Mouse (Mus musculus): Measurements from ENCODE around the gene Armc10.
"Not testable (repeated sequence)": the region's sequence is repeated elsewhere in the genome, so short reads cannot be mapped to it uniquely, and the experiment has no call there.

Armc10 gene

DNA sequence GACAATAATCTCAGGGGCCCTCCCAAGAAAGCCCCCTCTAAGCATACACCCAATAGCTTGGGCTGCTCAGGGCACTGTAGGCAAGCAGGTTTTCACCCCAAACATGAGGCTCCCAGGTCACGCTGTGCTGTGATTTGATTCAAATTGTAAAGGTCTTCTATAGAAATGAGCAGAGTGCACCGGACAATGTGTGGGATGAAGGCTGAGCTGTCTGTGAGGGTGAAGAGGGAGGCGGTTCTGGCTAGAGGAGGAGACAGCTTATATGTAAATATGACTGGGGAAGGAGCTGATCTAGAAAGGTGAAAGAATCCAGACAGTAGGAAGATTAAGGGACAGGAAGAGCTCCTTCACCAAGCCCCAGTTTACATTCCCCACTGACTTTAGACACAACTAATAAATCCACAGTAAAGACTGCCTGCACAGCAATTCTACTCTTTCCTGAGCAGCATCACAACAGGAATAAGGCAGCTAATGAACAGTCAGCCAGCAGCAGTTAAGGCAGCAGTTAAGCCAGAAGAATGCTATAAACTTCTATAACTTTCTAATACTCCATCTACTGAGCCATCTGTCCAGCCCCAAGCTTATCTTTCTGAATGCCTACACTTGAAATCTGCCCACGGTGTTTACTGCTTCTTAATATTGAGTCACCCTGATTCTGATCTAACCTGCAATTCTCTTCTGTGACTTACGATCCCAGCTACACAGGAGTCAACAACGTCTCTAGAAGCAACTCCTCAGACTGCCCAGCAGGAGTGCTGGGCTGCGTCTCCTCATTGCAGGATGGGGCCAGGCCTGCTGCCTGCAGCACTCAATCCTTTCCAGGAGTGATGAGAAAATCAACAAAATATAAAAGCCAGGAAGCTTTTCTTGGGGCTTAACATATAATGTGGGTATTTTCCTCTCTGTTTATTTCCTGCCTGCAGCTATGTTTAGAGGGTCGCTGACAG lies 21.9 kb downstream of the Armc10 start:
- DNase-seq (ENCODE audit: low read depth, low spot score): no peak

DNA sequence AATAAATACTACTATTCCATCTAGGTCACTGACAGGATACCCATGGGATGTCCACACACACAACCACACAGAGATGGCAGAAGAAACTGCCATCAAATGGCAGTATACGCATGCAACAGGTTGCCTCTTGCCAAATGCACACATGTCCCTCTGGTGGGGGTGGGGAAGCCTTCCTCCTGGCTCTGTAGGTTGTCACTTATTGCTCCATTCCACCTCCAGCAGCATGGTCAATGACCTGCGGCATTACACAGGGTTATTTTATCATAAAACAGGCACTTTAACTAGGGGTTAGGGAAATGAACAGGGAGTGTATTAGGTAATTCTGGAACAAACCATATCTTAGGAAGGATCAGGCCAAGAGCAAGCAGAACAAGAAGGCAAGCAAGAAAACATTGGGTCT lies 23.7 kb downstream of the Armc10 start:
- DNase-seq (ENCODE audit: low read depth, low spot score): no peak

DNA sequence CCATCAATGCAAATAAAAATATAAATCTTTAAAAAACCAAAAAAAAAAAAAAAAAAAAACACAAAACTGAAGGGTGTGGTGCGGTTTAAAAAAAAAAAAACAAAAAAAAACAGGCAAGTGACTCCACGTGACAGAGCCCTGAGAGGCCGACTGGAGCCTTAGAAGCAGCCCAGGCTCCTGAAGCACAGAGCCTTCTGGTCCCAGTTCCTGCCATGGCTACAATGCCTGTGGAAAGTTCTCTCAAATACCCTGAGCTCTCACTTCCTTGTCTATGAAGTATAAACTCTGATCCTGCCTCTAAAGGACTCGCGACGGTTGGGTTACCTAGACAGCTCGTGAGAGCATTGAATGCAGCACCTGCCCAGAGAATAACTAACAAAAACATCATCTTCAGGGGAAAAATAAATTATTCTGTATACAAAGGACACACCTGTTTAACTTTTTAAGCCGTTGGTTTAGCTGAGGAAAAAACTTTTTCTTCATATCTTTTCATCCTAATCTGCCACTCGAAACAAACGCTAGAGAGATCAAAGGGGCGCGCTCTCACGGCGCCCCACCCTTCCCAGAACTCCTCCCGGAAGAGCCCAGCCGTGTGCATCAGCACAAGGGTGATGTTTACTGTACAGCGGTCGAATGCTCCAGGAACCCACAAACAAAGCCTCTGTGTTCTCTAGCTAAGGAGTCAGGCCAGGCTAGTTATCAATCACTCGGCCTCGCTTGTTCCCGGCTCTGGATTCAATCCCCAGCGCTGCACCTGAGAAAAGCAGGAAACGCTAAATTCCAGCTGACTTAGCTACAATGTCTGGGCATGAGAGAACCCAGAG lies 27.4 kb downstream of the Armc10 start:
- no peak for DNase-seq (ENCODE audit: low read depth, low spot score)

GRCm38 (mm10) chr5:21673742-21674141 lies 28.1 kb downstream of the Armc10 start:
- no peak for DNase-seq (ENCODE audit: low read depth, low spot score)

GRCm38 (mm10) chr5:21675019-21675418 lies 29.4 kb downstream of the Armc10 start:
- no peak for DNase-seq (ENCODE audit: low read depth, low spot score)

DNA sequence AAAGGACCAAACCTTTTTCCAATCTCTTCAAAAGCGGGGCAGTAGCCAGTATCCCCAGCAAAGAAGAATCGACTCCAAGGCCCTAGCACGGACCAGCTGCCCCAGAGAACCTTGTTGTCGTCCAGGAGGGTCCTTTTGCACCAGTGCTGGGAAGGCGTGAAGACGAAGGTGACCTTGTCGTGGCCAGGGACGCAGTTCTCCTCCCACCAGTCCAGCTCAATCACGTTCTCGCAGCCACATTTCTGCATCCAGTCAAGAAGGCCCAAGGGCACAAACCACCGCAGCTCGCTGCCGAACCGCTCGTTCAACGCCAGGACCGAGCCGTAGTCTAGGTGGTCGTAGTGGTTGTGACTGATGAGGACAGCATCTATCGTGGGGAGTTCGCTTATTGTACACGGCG lies 29.9 kb downstream of the Armc10 start:
- DNase-seq (ENCODE audit: low read depth, low spot score): no peak

GRCm38 (mm10) chr5:21677939-21678338 lies 32.3 kb downstream of the Armc10 start:
- DNase-seq (ENCODE audit: low read depth, low spot score): no peak

- DNase-seq (ENCODE audit: low read depth, low spot score): no peak
Measured at GRCm38 (mm10) chr5:21678363-21678762, 32.8 kb downstream of the Armc10 start.

- no peak for DNase-seq (ENCODE audit: low read depth, low spot score)
Measured at GRCm38 (mm10) chr5:21680029-21680428, 34.4 kb downstream of the Armc10 start.

GRCm38 (mm10) chr5:21680940-21681339 lies 35.3 kb downstream of the Armc10 start:
- no peak for DNase-seq (ENCODE audit: low read depth, low spot score)

DNA sequence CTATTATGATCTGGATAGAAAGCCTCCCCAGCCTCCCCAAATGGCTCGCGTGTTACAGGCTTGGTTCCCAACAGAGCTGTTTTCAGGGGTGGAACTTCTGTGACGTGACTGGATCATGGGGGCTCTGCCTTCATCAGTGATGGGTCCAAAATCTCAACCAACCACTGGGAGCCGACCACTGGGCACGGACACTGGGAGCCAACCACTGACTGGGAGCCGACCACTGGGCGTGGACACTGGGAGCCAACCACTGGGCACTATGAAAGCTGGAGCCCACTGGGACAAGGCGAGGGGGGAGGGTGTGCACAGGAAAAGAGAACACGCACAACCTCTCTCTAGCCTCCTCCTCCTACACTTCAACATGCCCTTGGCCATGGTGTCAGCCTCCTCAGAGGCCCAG lies 38.2 kb downstream of the Armc10 start:
- no peak for DNase-seq (ENCODE audit: low read depth, low spot score)

DNA sequence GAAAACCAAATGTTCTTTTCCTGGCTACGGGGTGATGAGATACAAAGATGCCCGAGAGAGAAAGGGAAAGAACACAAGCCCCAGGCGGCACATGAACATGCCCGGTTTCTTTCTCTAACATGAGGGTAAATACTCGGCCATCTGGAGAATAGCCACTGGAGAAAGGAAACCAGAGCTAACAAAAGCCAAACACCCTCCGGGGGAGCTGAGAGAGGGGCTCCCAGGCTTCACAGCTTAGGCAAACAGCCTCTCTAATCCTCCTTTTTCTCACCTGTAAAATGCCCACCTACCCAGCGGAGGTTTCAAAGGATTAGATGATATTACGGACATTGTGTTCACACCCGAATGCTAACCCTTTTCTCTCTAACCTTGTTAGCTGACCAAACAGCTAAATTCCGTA lies 39.4 kb downstream of the Armc10 start:
- DNase-seq (ENCODE audit: low read depth, low spot score): no peak

DNA sequence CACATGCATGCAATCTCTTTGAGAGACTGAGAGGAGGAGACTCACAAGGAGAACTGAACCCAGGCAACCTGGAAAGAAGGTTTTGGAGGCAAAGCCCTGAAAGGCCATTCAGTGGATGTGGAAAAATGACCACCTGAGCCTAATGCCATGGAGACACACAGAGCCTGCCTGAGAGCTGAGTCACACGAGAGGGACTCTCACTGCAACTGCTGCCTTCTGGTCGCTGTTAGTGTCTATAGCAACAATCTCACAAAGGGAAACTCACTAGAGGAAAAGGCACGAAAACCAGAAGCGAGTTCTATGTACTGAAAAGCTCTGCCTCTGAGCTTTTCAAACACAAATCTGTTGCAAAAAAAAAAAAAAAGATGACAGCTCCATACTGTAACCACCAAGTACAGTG lies 41.4 kb downstream of the Armc10 start:
- no peak for DNase-seq (ENCODE audit: low read depth, low spot score)

DNA sequence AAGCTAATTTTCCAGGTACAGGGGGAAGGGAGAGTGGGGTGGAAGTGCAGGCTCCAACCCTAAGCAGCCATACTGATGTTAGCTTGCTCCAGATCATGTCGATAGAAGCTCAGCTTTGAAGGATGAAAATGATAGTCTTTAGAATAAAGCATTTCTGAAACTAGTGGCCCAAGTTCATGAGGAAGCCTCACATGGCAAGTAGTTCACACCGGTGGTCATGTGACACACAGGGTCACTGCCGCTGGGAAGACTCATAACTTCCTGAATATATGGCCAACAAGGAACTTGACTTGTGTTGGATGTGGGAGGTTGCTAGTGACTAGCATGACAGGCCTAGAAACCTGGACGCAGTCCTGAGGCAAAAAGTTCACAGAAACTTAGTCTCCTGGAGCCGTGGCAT lies 46.6 kb downstream of the Armc10 start:
- DNase-seq (ENCODE audit: low read depth, low spot score): no peak

DNA sequence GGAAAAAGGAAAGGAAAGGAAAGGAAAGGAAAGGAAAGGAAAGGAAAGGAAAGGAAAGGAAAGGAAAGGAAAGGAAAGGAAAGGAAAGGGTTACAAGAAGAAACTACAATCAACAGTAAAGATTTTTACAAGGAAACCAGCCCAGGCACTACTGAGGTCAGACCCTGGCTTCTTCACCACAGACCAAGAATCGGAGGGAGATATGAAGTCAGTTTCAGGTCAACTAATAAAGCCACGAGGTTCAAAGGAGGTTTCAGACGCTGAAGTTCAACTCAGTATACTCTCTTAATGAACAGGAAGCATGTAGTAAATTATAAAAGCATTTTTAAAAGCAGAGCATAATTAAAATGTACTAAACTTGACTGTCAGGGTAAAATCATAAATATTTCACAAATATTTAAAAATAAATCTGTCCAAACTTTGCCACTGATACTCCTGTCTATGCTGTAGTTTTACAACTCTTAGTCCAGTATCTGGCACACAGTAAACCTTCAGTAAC lies 47.8 kb downstream of the Armc10 start:
- DNase-seq (ENCODE audit: low read depth, low spot score): no peak

- no peak for DNase-seq (ENCODE audit: low read depth, low spot score)
Measured at GRCm38 (mm10) chr5:21694854-21695490, 49.4 kb downstream of the Armc10 start.

- DNase-seq (ENCODE audit: low read depth, low spot score): not testable (repeated sequence)
Measured at GRCm38 (mm10) chr5:21699555-21699954, 53.9 kb downstream of the Armc10 start.

DNA sequence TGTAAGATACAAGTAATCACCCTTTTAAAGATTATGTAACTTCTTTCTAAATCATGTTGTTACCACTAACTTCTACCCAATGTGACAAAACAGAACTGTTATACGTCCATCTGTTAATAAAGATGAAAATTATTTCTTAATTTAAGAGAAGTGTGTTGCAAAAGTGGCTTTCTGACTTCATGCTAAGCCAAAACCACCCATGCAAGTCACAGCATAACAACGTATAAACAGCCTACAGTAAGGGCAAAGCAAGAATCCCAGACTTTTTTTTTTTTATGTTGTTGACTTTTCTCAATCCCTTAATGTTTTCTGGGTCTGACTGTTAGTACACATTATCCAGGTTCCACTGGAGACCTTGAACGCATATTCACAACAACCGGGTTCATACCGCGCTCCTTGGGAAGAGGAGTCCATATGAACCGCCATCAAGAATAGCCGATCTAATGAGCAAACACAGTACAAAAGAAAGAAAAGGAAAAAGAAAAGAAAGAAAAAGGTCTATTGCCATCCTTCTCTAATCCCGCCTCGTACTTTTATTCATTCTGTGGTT lies 54.7 kb downstream of the Armc10 start:
- no peak for DNase-seq (ENCODE audit: low read depth, low spot score)

GRCm38 (mm10) chr5:21700934-21701333 lies 55.3 kb downstream of the Armc10 start:
- DNase-seq (ENCODE audit: low read depth, low spot score): no peak

DNA sequence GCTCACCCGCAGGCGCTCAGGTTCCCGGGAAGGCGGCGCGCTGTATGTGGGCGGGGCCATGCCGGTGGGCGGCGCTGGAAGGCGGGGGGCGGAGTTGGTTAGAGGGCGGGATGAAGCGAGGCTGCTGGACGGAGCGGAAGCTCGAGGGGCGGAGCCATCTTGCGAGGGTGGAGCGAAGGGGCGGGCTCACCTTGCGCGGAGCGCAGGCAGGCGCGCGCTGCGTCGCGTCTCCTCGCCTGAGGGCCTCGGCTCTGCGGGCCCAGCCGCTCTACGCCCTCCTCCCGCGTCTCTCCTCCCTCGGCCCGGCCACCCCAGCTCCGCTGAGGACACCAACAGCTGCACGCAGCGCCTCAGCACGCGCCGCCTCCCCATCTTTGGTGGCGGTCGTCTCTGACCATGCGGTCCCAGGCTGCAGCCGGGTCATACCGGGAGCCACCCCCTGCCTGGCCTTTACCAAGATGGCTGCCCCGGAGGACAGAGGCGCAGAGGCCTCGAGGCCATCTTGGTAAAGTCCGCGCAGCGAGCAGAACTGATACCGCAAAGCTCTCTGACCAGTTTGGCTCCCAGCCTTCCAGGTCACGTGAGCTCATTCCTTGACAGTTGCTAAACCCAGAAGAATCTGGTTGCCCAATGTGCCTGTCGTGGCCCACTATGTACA lies 55.9 kb downstream of the Armc10 start, which contains the start of gene Napepld:
Gene Napepld (minus strand): TSS at position 46 of the 658 bp plus-strand sequence.
- peak; percentile 93 for DNase-seq (ENCODE audit: low read depth, low spot score)

DNA sequence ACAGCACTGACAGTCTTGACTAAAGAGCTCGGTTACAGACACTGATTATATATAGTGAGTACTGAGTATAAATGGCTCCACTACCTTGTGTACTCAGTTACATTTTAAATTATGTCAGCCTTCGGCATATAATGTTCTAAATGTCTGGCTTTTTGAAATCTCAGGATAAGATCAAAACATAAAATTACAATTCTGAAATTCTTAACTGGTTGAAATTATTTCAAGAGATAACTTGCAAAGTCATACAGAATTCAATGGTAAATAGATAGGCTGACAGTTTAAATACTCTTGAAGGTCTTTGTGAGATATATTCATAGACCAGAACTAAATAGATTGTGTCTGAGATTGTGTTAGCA lies 56.4 kb downstream of the Armc10 start:
- DNase-seq (ENCODE audit: low read depth, low spot score): no peak

Data from brain, embryonic 18.5 days (tissue).